Mouse (Mus musculus) telencephalon, adult 2 months (tissue): Measurements from ENCODE around the gene Slc36a2.

ENCODE experiments used
- DNase-seq: peaks from one replicate; pipeline ENCODE4 v3.0.0-alpha.2; 2011; ENCODE audit warnings: low read depth, low spot score

Gene Slc36a2

DNA sequence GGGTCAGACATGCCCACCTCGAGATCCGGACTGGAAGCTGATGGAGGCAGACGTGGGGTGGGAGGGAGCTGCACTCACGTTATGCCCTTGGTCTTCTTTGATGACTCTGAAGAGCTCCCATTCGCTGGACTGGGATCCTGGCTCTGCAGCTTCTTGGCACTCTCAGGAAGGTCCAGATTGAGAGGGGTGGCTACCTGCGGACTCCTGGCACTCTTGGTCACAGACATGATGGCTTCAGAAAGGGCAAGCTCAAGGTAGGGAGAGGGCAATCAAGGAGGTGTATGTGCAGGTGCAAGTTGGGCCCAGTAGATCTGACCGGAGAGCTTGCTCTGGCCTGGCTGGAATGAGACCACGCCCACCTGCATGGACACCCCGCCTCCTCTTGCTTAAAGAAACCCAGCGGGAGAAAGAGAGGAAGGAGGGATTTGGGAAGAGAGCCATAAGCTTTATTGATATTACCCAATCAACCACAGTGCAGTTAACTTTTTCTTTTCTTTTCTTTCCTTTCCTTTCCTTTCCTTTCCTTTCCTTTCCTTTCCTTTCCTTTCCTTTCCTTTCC lies at the start of gene Slc36a2:
Slc36a2 (minus strand) TSS at position 345 of the 559 bp plus-strand sequence.
- no peak for DNase-seq

GRCm38 (mm10) chr11:55234288-55234687 lies 49.4 kb upstream of the Slc36a2 start:
- no peak for DNase-seq

GRCm38 (mm10) chr11:55231034-55231433 lies 46.2 kb upstream of the Slc36a2 start:
- no peak for DNase-seq

GRCm38 (mm10) chr11:55221306-55221705 lies 36.4 kb upstream of the Slc36a2 start:
- DNase-seq, result no peak

- DNase-seq, result no peak
Measured at GRCm38 (mm10) chr11:55218473-55218872, 33.6 kb upstream of the Slc36a2 start.

DNA sequence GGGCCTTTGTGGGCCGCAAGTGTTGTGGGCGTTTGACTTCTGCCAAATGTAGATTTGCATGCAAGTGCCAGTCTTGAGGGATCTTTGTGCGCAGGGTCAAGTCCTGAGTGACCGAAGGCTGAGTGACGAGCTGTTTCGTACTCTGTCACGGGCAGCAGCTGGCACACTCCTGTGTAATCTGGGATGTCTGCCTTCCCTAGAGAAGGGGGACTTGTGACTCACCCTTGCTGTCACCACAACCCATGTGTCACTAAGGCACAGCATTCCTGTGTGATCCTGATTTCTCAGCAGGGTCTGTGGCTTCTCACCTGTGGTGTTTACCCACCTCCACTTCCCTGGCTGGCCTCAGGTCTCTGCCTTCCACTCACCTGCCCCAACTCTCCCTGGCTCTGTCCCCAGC lies 33.0 kb upstream of the Slc36a2 start:
- no peak for DNase-seq

DNA sequence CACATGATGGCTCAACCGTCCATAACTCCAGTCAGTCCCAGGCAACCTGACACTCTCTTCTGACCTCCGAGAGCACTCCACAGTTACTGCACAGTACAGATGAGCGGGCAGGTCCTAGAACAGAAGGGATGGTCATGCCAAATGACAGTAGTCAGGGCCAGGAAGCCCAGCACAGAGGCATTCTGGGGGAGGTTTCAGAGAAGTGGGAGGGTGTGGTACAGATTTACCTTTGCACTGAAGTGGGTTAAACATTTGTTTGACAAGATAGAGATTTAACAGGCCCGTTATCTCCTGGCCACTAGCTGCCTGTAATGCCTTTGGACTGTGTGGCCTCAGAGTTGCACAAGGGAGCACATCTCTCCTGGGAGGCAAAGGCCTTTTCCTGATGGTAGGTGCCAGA lies 32.5 kb upstream of the Slc36a2 start:
- DNase-seq, result no peak

DNA sequence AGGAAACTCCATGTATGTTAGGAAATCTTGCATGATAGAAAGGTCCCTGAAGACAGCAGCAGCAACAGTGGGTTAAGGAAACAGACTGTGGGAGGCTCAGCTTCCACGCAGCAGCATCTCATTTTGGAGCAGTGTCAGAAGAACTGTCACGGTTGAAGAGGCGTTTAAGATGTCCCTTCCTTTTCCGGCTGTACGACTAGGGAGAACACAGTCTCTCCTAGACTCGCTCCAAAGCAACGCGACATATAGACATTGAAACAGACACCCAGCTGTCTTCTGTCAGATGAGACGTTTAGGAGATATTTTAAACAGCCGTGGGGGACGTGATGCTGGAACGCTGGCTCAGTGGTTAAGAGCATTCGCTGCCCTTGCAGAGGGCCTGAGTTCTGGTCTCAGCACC lies 32.0 kb upstream of the Slc36a2 start:
- peak; percentile 87 for DNase-seq

DNA sequence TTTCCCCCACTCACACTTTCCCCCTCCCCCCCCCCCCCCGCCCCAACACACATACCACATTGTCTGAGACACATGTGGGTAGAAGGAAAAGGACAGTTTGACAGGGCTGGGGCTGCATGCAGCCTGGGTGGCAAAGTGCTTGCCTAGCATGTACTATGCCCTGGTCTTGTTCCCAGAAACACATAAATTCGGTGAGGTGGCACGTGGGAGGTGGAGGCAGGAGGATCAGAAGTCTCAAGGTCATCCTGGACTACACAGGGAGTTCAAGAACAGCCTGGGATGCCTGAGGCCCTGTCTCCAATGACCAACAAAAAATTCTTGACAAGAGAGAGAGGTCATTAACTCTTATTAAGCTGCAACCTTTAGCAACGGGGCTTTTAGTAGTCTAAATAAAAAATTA lies 31.2 kb upstream of the Slc36a2 start:
- no peak for DNase-seq

DNA sequence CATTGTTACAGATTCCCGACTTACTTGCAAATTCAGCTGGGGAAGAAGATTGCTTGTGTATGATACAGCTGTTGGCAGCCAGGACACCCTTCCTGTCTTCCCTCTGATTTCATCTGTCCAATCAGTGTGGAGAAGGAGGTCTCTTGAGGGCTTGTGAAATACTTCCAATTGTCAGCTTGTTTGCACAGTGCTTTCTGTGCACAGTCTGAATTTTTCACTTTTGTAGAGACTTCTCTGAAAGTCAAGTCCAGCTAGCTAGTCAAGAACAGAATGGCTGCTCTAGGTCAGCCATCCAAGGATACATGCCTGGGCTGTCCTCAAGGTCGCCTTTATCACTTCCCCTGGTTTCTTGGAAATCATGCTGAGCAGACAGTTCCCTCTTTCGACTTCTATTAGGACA lies 30.1 kb upstream of the Slc36a2 start:
- no peak for DNase-seq

DNA sequence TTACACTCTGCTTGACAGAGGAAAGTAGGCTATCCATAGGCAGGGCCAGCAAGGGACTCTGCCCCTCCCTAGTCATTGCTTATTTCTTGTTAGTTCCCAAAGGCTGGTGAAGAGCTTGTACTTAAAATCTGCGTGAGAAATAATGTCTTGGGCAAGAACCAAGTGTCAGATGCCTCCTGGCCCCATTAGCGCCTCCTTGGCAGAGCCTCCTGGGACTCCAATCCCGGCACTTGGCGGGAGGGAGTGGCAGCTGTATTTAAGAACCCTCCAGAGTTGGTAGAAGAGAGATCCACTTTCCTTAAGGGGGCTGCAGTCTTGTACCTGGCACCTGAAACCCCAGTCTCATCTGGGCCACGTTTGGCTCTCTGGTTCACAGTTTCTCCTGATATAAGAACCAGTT lies 29.3 kb upstream of the Slc36a2 start:
- no peak for DNase-seq

- no peak for DNase-seq
Measured at GRCm38 (mm10) chr11:55213518-55213917, 28.6 kb upstream of the Slc36a2 start.

- no peak for DNase-seq
Measured at GRCm38 (mm10) chr11:55209626-55210353, 24.9 kb upstream of the Slc36a2 start.

DNA sequence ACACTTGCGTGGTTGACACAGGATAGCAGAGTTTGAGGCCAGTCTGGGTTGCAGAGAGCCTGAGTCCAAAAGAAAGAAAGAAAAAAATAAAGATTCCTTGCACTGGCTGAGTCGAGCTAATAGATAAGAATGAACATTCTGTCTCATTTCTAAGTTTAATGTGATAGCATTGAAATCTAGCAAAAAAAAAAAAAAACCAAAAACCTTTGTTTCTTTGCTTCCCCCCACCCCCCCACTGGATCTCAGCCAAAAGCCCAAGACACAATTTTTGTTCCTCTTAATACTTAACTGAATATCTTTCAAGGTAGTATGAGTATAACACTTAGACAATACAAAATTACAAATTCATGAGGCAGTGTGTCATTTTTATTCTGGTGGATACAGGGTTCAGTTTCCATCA lies 24.2 kb upstream of the Slc36a2 start:
- DNase-seq, result no peak

GRCm38 (mm10) chr11:55208001-55208690 lies 23.3 kb upstream of the Slc36a2 start:
- no peak for DNase-seq

GRCm38 (mm10) chr11:55204602-55205001 lies 19.7 kb upstream of the Slc36a2 start:
- DNase-seq, result no peak

DNA sequence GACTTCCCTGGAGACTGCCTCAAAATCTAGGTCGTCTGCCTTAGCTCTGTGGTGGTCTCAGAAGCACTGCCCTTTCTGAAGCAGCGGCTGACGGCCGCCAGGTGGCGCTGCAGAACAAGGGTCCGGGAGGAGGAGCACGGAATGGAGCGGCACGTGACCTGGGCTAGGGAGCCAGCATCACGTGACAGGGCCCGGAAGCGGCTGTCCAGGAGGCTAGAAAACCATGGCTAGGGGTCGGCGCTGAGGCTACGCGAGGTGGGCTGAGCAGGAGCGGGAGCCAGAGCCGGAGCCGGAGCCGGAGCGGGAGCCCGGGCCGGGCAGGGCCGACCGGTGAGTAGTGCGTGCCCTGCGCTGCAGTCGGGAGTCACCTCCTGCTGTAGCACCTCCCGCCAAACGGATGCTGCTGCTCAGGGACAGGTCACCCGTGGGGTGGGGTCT lies 19.3 kb upstream of the Slc36a2 start, which contains the start of gene Slc36a1:
Slc36a1 (plus strand) TSS at position 192 of the 438 bp plus-strand sequence.
- DNase-seq, result peak; percentile 85

DNA sequence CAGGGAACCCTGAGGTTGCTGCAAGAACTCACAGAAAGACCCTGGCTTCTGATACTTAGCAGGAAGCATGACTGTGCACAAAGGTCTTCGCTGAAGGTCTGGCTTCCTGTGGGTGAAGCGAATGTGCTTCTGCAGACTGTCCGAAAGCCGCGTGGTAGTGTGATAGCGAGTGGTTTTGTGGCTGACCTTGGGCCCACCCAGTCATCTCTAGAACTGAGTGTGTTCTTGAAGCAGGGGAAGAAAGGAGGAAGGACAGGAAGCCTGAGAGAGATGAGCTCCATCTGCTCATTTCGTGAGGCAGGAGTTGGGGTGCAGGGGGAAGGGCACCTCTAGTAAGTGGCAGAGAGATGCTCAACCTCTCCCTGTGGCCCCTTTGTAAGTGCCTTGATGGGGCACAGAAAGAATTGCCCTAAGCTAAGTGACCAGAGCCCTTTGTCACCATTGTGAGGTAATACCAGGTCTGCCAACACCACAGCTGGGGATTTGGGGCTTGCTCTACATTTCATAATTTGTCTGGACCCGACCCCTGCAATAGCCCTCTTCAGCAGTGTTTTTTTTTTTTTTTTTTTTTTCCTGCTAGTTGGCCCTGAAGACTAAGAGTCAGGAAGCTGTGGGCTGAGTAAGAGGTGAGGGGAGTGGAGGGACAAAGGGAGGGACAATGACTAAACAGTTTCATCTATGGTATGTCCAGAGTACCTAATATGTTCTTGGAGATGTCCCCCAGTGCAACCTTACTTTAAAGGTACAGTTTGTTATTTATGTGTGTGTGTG lies 13.0 kb upstream of the Slc36a2 start:
- DNase-seq, result no peak

DNA sequence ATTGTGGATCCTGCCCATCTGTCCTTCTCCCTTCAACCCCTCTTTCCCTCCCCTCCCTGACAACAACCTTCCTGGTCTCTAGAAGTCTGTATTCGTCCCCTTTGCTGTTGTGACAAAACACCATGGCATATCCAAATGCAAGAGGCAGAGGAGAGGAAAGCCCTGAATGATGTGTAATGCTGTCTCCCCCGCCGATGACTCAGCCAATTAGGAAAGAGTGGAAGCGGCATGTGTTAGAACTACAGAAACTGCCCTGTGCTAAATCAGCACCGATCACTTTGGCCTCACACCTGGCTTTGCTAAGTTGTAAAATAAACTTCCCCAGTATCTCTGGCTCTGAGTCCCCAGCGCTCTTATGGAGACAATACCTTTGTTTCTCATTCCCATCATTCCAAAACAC lies 12.2 kb upstream of the Slc36a2 start:
- DNase-seq, result no peak

DNA sequence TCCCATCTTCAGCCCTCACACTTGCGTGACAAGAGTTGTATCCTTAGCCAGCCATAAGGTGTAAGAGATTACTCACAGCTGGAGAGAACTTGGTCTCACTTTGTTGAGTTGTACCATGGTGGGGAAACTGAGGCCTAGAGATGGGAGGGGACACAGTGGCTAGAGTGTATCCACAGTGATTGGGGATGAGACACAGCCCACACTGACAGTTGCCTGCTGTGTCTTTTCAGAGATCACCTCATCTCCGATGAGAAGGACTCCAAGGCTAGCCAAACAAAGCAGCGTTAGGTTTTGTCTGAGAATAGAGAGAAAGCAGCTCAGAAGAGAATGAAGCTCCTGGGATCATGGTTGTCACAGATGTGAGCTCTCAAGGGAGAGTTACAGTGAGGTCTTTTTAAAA lies 5.3 kb upstream of the Slc36a2 start:
- DNase-seq, result no peak

GRCm38 (mm10) chr11:55187777-55188176 lies 2.9 kb upstream of the Slc36a2 start:
- no peak for DNase-seq

DNA sequence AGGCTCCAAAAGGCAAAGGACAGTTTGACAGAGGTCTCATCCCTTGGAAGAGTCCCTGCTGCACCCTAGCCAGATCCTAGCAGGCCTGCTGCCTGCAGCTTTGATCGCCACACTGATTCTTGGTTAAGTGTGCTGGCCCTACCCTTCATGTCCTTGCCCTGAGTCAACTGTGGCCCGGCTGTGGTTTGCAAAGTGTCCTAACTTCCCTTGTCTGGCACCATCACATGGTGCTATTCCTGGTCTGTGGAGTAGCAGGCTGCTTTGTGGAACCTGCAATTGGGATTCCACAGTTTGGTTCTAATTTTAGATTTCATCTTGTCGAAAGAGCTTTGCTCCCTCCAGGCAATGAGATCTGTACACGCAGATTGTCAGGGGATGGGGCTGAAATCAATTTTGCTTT lies 2.4 kb upstream of the Slc36a2 start:
- no peak for DNase-seq
